Mouse (Mus musculus) liver, adult 2 months (tissue): ENCODE results near the gene Rem1.

Source experiments
- CTCF ChIP-seq: fragments of 200-500 bp; IDR thresholded peaks from 2 replicates; pipeline ENCODE4 v1.5.1; 2011; ENCODE audit warnings: low read depth, low read length, control low read depth
- POLR2A ChIP-seq: fragments of 200-500 bp; IDR thresholded peaks from 2 replicates; pipeline ENCODE4 v1.6.1; 2011; ENCODE audit warnings: low read length, control low read depth; ENCODE audit not compliant: insufficient read depth; ENCODE audit errors: extremely low read depth

DNA sequence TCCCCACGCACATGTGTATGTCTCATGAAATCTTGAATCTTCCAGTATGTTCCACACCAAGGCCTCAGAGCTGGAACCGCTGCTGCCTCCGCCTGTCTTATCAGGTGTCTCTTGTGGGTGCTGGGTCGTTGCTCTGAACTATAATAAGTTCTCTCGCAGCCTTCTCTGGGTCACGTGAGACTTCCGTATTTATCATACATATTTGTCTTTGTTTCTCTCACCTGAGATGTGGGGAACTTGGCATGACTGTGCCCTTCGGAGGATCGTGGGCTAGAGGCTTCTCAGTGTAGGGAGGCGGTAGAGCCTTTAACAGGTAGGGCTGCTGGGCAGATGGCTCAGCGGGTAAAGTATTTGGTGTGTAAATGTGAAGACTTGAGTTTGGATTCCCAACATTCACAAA lies 46.1 kb upstream of the Rem1 start:
- TF ChIP-seq CTCF (no peak), POLR2A (no peak)
